Mouse (Mus musculus): ENCODE data around the gene Slc16a5. TPM values are rescaled to one million over a fixed set of nuclear protein-coding genes. Genes with fewer than 3 reads are reported as not detected.

The Slc16a5 gene
- 28.4 and 31.5 TPM in 2 replicates for polyA plus RNA-seq (2015; fragmentation: Nextera tagmentation; extraction: Ambion mirVana)

DNA sequence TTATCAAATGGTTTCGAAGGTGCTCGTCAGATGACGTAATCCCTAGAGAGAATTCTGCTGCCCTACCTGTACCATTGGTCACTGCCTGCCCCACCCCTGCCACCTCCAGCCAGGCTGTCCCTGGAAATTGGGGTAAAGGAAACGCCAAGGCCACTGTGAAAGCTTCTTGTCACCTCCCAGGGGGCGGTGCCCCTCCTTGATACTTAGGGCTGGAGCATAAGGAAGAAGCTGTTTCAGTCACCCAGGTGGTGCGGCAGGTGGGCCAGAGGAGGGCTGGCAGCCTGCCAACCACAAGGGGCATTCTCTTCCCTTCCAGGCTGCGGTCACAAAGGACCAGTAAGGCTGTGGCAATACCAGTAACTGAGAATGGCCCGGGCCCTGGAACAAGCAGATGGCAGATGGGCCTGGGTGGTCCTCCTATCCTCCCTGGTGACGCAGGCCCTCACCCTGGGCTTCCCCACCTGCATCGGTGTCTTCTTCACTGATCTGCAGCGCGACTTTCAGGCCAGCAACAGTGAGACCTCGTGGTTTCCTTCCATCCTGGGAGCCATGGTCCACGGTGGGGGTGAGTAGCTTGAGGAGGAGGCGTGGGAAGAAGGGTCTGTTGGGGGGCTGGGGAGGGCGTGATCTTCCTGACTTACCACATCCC lies at the start of gene Slc16a5:
Gene Slc16a5 (plus strand): TSS at position 232 of the 649 bp plus-strand sequence.
- Histone ChIP-seq H3K9ac (replicated peaks; ENCODE audit: low read length) (peak within 1 kb of the TSS; percentile 39; the same call in 1 of the 2 replicates), H3K27me3 (ENCODE audit: insufficient read depth, low read length) (no peaks in the 10 kb centered on the region), H3K4me2 (replicated peaks; ENCODE audit: low read depth, low read length) (peak within 1 kb of the TSS; percentile 38), H3K36me3 (ENCODE audit: insufficient read depth, low read length) (no peaks in the 10 kb centered on the region), H3K9me3 (ENCODE audit: low read length) (no peaks in the 10 kb centered on the region), H3K4me1 (ENCODE audit: insufficient read depth, low read length) (peaks cover 2% of the 10 kb centered on the region; the same call in 1 of the 2 replicates), H3K27ac (ENCODE audit: low read length) (peak within 1 kb of the TSS; percentile 66; the same call in 1 of the 2 replicates), H3K4me3 (ENCODE audit: low read length) (peak within 1 kb of the TSS; percentile 28)
- 64% methylated on average over 16 of the region's 16 CpGs for WGBS
- 0 out of 2 replicates have a peak, but pooled peaks have one; percentile 35 for ATAC-seq (ENCODE audit: low FRiP score, low TSS enrichment)

DNA sequence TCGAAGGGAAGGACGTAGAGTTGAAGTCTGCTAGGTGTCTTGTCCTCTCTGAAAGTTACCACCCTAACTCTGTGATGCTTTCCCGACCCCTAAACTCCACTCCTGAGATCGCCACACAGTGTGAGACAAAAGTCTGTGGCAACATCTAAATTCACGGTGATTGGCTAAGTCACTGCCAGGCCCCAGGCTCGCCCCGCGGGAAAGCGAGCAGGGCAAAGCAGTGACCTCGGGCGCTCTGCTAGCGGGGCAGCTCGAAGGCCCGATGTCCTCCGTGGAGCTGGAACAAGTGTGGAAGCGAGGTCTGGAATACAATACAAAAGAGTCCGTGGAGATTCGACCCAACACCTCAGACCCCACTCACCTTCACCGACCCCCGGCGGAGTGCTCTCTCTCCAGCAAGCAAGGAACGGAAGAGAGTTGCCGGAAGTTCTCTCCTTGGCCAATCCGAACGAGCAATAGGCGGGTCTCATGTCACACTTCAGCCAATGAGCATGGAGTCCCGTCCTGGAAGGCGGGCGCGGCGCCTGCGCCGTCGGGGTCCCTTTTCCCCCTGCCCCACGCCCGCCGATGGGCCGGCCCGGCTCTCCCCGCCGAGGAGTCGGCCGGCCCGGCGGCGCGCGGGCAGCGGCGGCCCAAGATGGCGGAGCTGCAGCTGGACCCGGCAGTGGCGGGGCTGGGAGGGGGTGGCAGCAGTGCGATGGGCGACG lies 42.6 kb upstream of the Slc16a5 start, which contains the start of the genes Atp5h and Kctd2:
Gene Atp5h (minus strand): TSS at position 432 of the 707 bp plus-strand sequence.
Gene Kctd2 (plus strand): TSS at position 598 of the 707 bp plus-strand sequence.
- Histone ChIP-seq H3K4me2 (replicated peaks; ENCODE audit: low read depth, low read length) (peak within 1 kb of the TSS; percentile 83), H3K9ac (replicated peaks; ENCODE audit: low read length) (peak within 1 kb of the TSS; percentile 92), H3K4me1 (ENCODE audit: insufficient read depth, low read length) (peaks cover 29% of the 10 kb centered on the region), H3K36me3 (ENCODE audit: insufficient read depth, low read length) (peaks cover 40% of the 10 kb centered on the region), H3K27ac (ENCODE audit: low read length) (peak within 1 kb of the TSS; percentile 84), H3K27me3 (ENCODE audit: insufficient read depth, low read length) (no peaks in the 10 kb centered on the region), H3K9me3 (ENCODE audit: low read length) (no peaks in the 10 kb centered on the region), H3K4me3 (ENCODE audit: low read length) (peak within 1 kb of the TSS; percentile 98)
- peak; percentile 98 for ATAC-seq (ENCODE audit: low FRiP score, low TSS enrichment)
- whole genome bisulfite sequencing = under 1% methylated on average over 52 of the region's 56 CpGs

DNA sequence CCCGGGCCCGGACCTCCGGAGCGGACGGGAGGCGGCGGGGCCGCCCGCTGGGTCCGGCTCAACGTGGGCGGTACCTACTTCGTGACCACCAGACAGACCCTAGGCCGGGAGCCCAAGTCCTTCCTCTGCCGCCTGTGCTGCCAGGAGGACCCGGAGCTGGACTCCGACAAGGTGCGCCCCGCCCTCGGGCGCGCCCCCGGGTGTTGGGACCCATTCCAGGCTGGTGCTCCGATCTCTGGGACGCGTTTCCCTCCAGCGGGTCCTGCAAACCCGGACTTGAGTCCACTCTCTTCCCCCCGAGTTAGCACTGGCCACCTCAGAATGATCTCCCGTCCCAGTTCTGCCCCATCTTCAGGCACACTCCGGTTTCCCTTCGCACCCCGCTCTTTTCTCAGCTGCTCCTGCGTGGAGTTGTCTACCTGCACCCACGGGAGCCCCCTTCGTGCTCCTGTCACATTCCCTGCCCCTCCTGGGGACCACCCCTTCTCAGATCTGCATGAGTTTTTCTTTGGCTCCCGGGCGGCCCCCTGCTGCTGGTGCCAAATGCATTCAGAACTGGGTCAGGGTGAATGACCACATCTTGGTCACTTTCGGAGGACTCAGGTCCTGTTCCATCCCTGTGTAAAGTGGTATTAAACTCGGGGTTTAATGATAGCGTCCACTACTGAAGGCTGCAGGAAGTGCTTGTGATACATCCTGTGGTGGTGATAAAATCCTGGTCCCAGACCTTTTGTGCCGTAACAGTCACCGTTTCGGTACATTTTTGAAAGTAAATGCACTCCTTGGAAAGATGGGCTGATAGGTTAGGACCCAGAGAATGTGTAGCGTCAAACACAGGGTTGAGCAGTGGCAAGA lies 41.7 kb upstream of the Slc16a5 start:
- ATAC-seq (ENCODE audit: low FRiP score, low TSS enrichment) = peak; percentile 72
- WGBS = under 1% methylated on average over 45 of the region's 45 CpGs
- Histone ChIP-seq H3K27ac (ENCODE audit: low read length) (peak overlapping the region; percentile 84), H3K4me3 (ENCODE audit: low read length) (peak overlapping the region; percentile 98), H3K9ac (replicated peaks; ENCODE audit: low read length) (peak overlapping the region; percentile 92), H3K4me1 (ENCODE audit: insufficient read depth, low read length) (peaks cover 29% of the 10 kb centered on the region), H3K27me3 (ENCODE audit: insufficient read depth, low read length) (no peaks in the 10 kb centered on the region), H3K9me3 (ENCODE audit: low read length) (no peaks in the 10 kb centered on the region), H3K36me3 (ENCODE audit: insufficient read depth, low read length) (peaks cover 40% of the 10 kb centered on the region), H3K4me2 (replicated peaks; ENCODE audit: low read depth, low read length) (peak overlapping the region; percentile 77)

DNA sequence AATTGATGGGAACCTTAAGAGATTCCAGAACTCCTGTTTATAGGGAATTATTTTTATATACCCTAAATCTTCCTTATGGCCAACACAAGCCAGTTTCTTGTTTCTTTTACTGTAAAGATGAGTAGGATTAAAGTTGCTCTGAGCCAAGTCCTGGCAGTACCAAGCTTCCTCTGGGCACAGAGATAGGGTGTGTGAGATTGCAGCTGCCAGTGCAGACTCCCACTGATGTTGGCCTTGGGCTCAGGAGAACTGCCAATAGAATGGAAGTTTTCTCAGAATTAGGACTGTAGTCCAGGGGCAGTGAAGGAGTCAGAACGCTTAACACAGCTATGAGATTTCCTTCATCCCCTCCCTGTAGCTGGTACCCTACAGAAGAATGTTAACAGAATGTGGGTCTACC lies 40.9 kb upstream of the Slc16a5 start:
- 52% methylated on average over 1 of the region's 1 CpGs for WGBS
- Histone ChIP-seq H3K27ac (ENCODE audit: low read length) (no peak overlapping the region), H3K9ac (replicated peaks; ENCODE audit: low read length) (peak overlapping the region; percentile 92; the same call in 1 of the 2 replicates), H3K36me3 (ENCODE audit: insufficient read depth, low read length) (peaks cover 35% of the 10 kb centered on the region), H3K4me2 (replicated peaks; ENCODE audit: low read depth, low read length) (peak overlapping the region; percentile 77), H3K4me1 (ENCODE audit: insufficient read depth, low read length) (peaks cover 29% of the 10 kb centered on the region), H3K9me3 (ENCODE audit: low read length) (no peaks in the 10 kb centered on the region), H3K4me3 (ENCODE audit: low read length) (peak overlapping the region; percentile 98), H3K27me3 (ENCODE audit: insufficient read depth, low read length) (no peaks in the 10 kb centered on the region)
- no peak for ATAC-seq (ENCODE audit: low FRiP score, low TSS enrichment)

DNA sequence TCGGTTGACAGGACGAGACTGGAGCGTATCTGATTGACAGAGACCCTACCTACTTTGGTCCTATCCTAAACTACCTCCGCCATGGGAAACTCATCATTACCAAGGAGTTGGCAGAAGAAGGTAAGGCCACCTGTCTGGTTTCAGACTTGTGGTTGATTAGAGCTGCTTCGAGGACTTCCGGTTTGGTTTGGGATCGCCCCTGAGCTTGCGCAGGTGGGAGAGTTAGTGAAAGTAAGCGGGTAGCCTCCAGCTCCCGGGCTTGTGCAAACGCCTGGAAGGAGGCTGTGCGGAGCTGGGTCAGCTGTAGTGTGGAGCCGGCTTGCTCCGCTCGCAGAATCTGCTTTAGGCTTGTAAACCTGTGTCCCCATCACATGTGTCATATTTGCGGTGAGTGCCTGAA lies 40.3 kb upstream of the Slc16a5 start:
- no peak overlapping the region for H3K4me3 ChIP-seq (ENCODE audit: low read length)
- H3K4me2 ChIP-seq (replicated peaks; ENCODE audit: low read depth, low read length) = no peak overlapping the region
- peaks cover 29% of the 10 kb centered on the region for H3K4me1 ChIP-seq (ENCODE audit: insufficient read depth, low read length)
- no peak overlapping the region for H3K9ac ChIP-seq (replicated peaks; ENCODE audit: low read length)
- ATAC-seq (ENCODE audit: low FRiP score, low TSS enrichment) = no peak
- H3K36me3 ChIP-seq (ENCODE audit: insufficient read depth, low read length) = peaks cover 34% of the 10 kb centered on the region
- no peaks in the 10 kb centered on the region for H3K9me3 ChIP-seq (ENCODE audit: low read length)
- H3K27ac ChIP-seq (ENCODE audit: low read length) = no peak overlapping the region
- H3K27me3 ChIP-seq (ENCODE audit: insufficient read depth, low read length) = no peaks in the 10 kb centered on the region
- WGBS = 91% methylated on average over 16 of the region's 16 CpGs

DNA sequence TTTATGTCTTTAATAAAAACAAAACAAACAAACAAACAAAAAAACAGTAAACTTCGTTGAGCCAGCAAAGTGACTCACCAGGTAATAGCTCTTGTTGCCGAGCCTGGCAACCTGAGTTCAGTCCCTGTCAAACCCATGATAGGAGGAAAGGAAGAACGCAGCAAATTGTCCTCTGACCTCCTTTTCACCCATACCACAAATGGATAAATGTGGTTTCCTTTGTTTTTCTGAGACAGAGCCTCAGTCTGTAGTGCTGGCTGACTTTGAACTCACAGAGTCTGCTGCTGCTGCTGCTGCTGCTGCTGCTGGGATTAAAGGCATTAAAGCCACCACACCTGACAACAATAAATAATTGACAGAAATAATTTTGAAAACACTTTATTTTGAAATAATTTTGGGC lies 39.2 kb upstream of the Slc16a5 start:
- 82% methylated on average over 3 of the region's 3 CpGs for WGBS
- Histone ChIP-seq H3K4me3 (ENCODE audit: low read length) (no peak overlapping the region), H3K27ac (ENCODE audit: low read length) (no peak overlapping the region), H3K4me2 (replicated peaks; ENCODE audit: low read depth, low read length) (no peak overlapping the region), H3K27me3 (ENCODE audit: insufficient read depth, low read length) (no peaks in the 10 kb centered on the region), H3K4me1 (ENCODE audit: insufficient read depth, low read length) (peaks cover 28% of the 10 kb centered on the region), H3K36me3 (ENCODE audit: insufficient read depth, low read length) (peaks cover 24% of the 10 kb centered on the region), H3K9ac (replicated peaks; ENCODE audit: low read length) (no peak overlapping the region), H3K9me3 (ENCODE audit: low read length) (no peaks in the 10 kb centered on the region)
- ATAC-seq (ENCODE audit: low FRiP score, low TSS enrichment) = no peak

DNA sequence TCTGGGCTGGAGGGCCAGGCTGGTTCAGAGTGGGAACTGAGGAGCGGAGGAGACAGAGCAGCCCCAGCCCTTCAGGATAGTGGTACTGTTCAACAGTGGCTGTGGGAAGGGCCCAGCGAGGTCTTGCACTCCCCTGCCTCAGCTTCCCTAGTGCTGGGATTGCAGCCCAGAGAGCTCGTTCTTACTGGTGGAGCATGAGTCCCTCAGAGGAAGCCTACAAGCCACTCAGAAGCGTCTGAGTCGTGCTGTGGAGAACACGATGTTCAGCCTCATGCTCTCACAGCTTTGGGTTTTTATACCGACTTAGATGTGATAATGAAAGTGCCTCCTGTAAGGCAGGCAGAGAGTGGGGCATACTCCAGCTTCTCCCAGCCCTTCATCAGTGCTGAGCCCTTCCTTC lies 37.6 kb upstream of the Slc16a5 start:
- 76% methylated on average over 7 of the region's 7 CpGs for WGBS
- Histone ChIP-seq H3K27ac (ENCODE audit: low read length) (no peak overlapping the region), H3K4me3 (ENCODE audit: low read length) (no peak overlapping the region), H3K4me2 (replicated peaks; ENCODE audit: low read depth, low read length) (no peak overlapping the region), H3K27me3 (ENCODE audit: insufficient read depth, low read length) (no peaks in the 10 kb centered on the region), H3K4me1 (ENCODE audit: insufficient read depth, low read length) (peaks cover 18% of the 10 kb centered on the region), H3K9me3 (ENCODE audit: low read length) (no peaks in the 10 kb centered on the region), H3K36me3 (ENCODE audit: insufficient read depth, low read length) (peaks cover 35% of the 10 kb centered on the region), H3K9ac (replicated peaks; ENCODE audit: low read length) (no peak overlapping the region)
- ATAC-seq (ENCODE audit: low FRiP score, low TSS enrichment) = no peak

DNA sequence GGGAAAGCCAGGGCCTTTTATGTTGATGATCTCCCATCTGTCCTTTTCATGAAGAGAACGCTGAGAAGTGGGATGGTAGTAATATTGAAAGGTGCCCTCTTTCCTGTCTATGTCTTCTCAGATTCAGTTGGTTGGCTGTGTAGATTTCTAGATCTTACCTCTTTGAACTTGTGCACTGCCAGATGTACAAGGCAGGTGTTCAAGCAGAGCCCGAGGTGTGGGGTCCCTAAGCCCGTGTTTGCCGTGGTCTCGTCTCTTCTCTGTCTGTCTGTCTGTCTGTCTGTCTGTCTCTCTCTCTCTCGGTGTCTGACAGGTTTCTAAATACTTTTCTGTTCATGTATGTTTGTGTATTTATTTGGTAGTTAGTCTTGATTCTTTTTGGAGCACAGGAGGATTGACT lies 36.6 kb upstream of the Slc16a5 start:
- Histone ChIP-seq H3K27me3 (ENCODE audit: insufficient read depth, low read length) (no peaks in the 10 kb centered on the region), H3K4me2 (replicated peaks; ENCODE audit: low read depth, low read length) (no peak overlapping the region), H3K27ac (ENCODE audit: low read length) (no peak overlapping the region), H3K4me1 (ENCODE audit: insufficient read depth, low read length) (peaks cover 18% of the 10 kb centered on the region), H3K36me3 (ENCODE audit: insufficient read depth, low read length) (peaks cover 45% of the 10 kb centered on the region), H3K4me3 (ENCODE audit: low read length) (no peak overlapping the region), H3K9me3 (ENCODE audit: low read length) (no peaks in the 10 kb centered on the region), H3K9ac (replicated peaks; ENCODE audit: low read length) (no peak overlapping the region)
- no peak for ATAC-seq (ENCODE audit: low FRiP score, low TSS enrichment)
- 81% methylated on average over 6 of the region's 6 CpGs for WGBS

Measured in kidney, embryonic 16.5 days (tissue).